Mouse (Mus musculus): ENCODE results near the gene Ssr4. TPM values are rescaled to one million over a fixed set of nuclear protein-coding genes. Genes with fewer than 3 reads are reported as not detected.

Ssr4 gene
- 201 TPM for polyA plus RNA-seq (2017; shearing (Covaris generic))

GRCm38 (mm10) chrX:73786364-73787224 is at the start of gene Ssr4, which contains the start of gene Idh3g:
TSS of gene Ssr4 (plus strand) at chrX:73787028.
TSS of gene Idh3g (minus strand) at chrX:73786897.

GRCm38 (mm10) chrX:73756334-73757140 is 30.3 kb upstream of the Ssr4 start, which contains the start of gene Plxnb3:
TSS of gene Plxnb3 (plus strand) at chrX:73757090.

GRCm38 (mm10) chrX:73774168-73774760 is 12.6 kb upstream of the Ssr4 start, which contains the start of gene Srpk3:
TSS of gene Srpk3 (plus strand) at chrX:73774405.

GRCm38 (mm10) chrX:73824185-73825151 is 37.6 kb downstream of the Ssr4 start, which contains the start of gene Pdzd4:
TSS of gene Pdzd4 (minus strand) at chrX:73824969.

Other genes starting within 250 kb of the Ssr4 start
- gene Dusp9, start 147.6 kb upstream of the Ssr4 start, polyA plus RNA-seq (2017; shearing (Covaris generic)), result 0.27 TPM
- 1.2 TPM for gene Pnck, start 126.9 kb upstream of the Ssr4 start, polyA plus RNA-seq (2017; shearing (Covaris generic))
- 0.62 TPM for gene Slc6a8, start 113.9 kb upstream of the Ssr4 start, polyA plus RNA-seq (2017; shearing (Covaris generic))
- gene Bcap31, start 70.9 kb upstream of the Ssr4 start, polyA plus RNA-seq (2017; shearing (Covaris generic)), result 204 TPM
- gene Abcd1, start 70.4 kb upstream of the Ssr4 start, polyA plus RNA-seq (2017; shearing (Covaris generic)), result 22.8 TPM
- not detected for gene Plxnb3, start 29.9 kb upstream of the Ssr4 start, polyA plus RNA-seq (2017; shearing (Covaris generic))
- not detected for gene Srpk3, start 12.6 kb upstream of the Ssr4 start, polyA plus RNA-seq (2017; shearing (Covaris generic))
- gene Idh3g, start 131 bp upstream of the Ssr4 start, polyA plus RNA-seq (2017; shearing (Covaris generic)), result 184 TPM
- 0.10 TPM for gene Pdzd4, start 37.9 kb downstream of the Ssr4 start, polyA plus RNA-seq (2017; shearing (Covaris generic))
- gene Avpr2, start 105.1 kb downstream of the Ssr4 start, polyA plus RNA-seq (2017; shearing (Covaris generic)), result 2.1 TPM
- gene L1cam, start 109.1 kb downstream of the Ssr4 start, polyA plus RNA-seq (2017; shearing (Covaris generic)), result 20.5 TPM
- 229 TPM for gene Arhgap4, start 134.8 kb downstream of the Ssr4 start, polyA plus RNA-seq (2017; shearing (Covaris generic))
- 125 TPM for gene Naa10, start 134.9 kb downstream of the Ssr4 start, polyA plus RNA-seq (2017; shearing (Covaris generic))
- gene Renbp, start 143.8 kb downstream of the Ssr4 start, polyA plus RNA-seq (2017; shearing (Covaris generic)), result 3.1 TPM
- 36.4 TPM for gene Hcfc1, start 179.3 kb downstream of the Ssr4 start, polyA plus RNA-seq (2017; shearing (Covaris generic))
- gene Irak1, start 236.9 kb downstream of the Ssr4 start, polyA plus RNA-seq (2017; shearing (Covaris generic)), result 149 TPM

Measured in effector memory CD4-positive, alpha-beta T cell, adult 5 months (primary cell).